Mouse (Mus musculus) urinary bladder, adult 18-20 months (tissue): Measurements from ENCODE around the gene Exog.

Experiments
- DNase-seq, 2 experiments: peaks; one replicate each; pipeline ENCODE4 v3.0.0; 2022; ENCODE audit warnings: low spot score in 2 of 2, mixed read lengths in 2 of 2

The Exog gene

GRCm38 (mm10) chr9:119504981-119505658, 60.4 kb downstream of the Exog start:
- DNase-seq: no peak

- no peak for DNase-seq
Observed at GRCm38 (mm10) chr9:119510902-119511301, 66.2 kb downstream of the Exog start.

GRCm38 (mm10) chr9:119512993-119513392, 68.2 kb downstream of the Exog start:
- DNase-seq: no peak

GRCm38 (mm10) chr9:119513816-119514215, 69.1 kb downstream of the Exog start:
- no peak for DNase-seq

GRCm38 (mm10) chr9:119514986-119515385, 70.2 kb downstream of the Exog start:
- no peak for DNase-seq
